Mouse (Mus musculus) ES-E14 (cell line): ENCODE measurements around the gene Irs3.

Source experiments
- MAFK ChIP-seq: IDR thresholded peaks from 2 replicates; pipeline ENCODE4 v1.6.1; 2014; ENCODE audit warnings: mild to moderate bottlenecking, low read depth, low read length, inconsistent platforms; ENCODE audit not compliant: insufficient read depth
- ZNF384 ChIP-seq: IDR thresholded peaks from 2 replicates; pipeline ENCODE4 v1.6.1; 2012; ENCODE audit warnings: low read depth, low read length, inconsistent platforms

GRCm38 (mm10) chr5:137691881-137692280 lies 46.4 kb upstream of the Irs3 start:
- TF ChIP-seq MAFK (no peak), ZNF384 (no peak)
